Mouse (Mus musculus) MEL (cell line): ENCODE data around the gene Misp. TPM values are rescaled to one million over a fixed set of nuclear protein-coding genes. Genes with fewer than 3 reads are reported as not detected.
A peak's percentile ranks its signal among the peaks of the same experiment; 100 is the strongest.

Experiments
- DNase-seq: peaks from one replicate; pipeline ENCODE4 v3.0.0; 2011; ENCODE audit warnings: low read depth, low spot score
- H3K27ac ChIP-seq: 2 replicates; pipeline ENCODE4 v1.5.1; 2012; ENCODE audit warnings: low read depth, mild to moderate bottlenecking, control low read depth, low read length, moderate library complexity; ENCODE audit not compliant: control insufficient read depth
- H3K27me3 ChIP-seq, 2 experiments: fragments of 150-350 bp in 1 of 2; sonication (generic) in 1 of 2; 2 replicates each; pipeline ENCODE4 v1.6.1; 2012; ENCODE audit warnings: low read length in 2 of 2, mild to moderate bottlenecking in 2 of 2, improper control_type of control experiment in 1 of 2, moderate library complexity in 1 of 2; ENCODE audit not compliant: insufficient read depth in 2 of 2, control insufficient read depth in 1 of 2
- H3K36me3 ChIP-seq, 2 experiments: 2 replicates each; pipeline ENCODE4 v1.6.1; 2012 to 2014; ENCODE audit warnings: low read length in 2 of 2, improper control_type of control experiment in 1 of 2, inconsistent platforms in 1 of 2, mild to moderate bottlenecking in 1 of 2; ENCODE audit not compliant: insufficient read depth in 2 of 2, control insufficient read depth in 1 of 2
- H3K4me1 ChIP-seq, 2 experiments: fragments of 150-350 bp in 1 of 2; sonication (generic) in 1 of 2; 2 replicates each; pipeline ENCODE4 v1.6.1; 2012; ENCODE audit warnings: low read length in 2 of 2, improper control_type of control experiment in 1 of 2, mild to moderate bottlenecking in 1 of 2; ENCODE audit not compliant: insufficient read depth in 2 of 2, control insufficient read depth in 1 of 2
- H3K4me3 ChIP-seq, 2 experiments: fragments of 150-350 bp in 1 of 2; sonication (generic) in 1 of 2; 2 replicates each; pipeline ENCODE4 v1.5.1; 2012; ENCODE audit warnings: low read depth in 2 of 2, low read length in 2 of 2, mild to moderate bottlenecking in 2 of 2, moderate library complexity in 2 of 2, control low read depth in 1 of 2, improper control_type of control experiment in 1 of 2; ENCODE audit not compliant: control insufficient read depth in 1 of 2, insufficient read depth in 1 of 2
- H3K79me2 ChIP-seq: 2 replicates; pipeline ENCODE4 v1.6.1; 2012; ENCODE audit warnings: mild to moderate bottlenecking, low read length, moderate library complexity; ENCODE audit not compliant: control insufficient read depth, poor library complexity, insufficient read depth
- H3K9ac ChIP-seq: 2 replicates; pipeline ENCODE4 v1.6.1; 2012; ENCODE audit warnings: low read depth, mild to moderate bottlenecking, control low read depth, low read length, moderate library complexity; ENCODE audit not compliant: control insufficient read depth, poor library complexity, severe bottlenecking
- H3K9me3 ChIP-seq: fragments of 150-350 bp; sonication (generic); replicated peaks from 2 replicates; pipeline ENCODE4 v1.6.1; 2012; ENCODE audit warnings: mild to moderate bottlenecking, low read length, improper control_type of control experiment, moderate library complexity; ENCODE audit not compliant: insufficient read depth
- CHD2 ChIP-seq: IDR thresholded peaks from 2 replicates; pipeline ENCODE4 v1.6.1; 2011; ENCODE audit warnings: low read length, improper control_type of control experiment
- E2F4 ChIP-seq: IDR thresholded peaks from 2 replicates; pipeline ENCODE4 v1.6.1; 2011; ENCODE audit warnings: low read depth, low read length, improper control_type of control experiment, borderline replicate concordance
- ELF1 ChIP-seq: IDR thresholded peaks from 2 replicates; pipeline ENCODE4 v1.6.1; 2014; ENCODE audit warnings: low read depth, mild to moderate bottlenecking, inconsistent platforms, low read length, improper control_type of control experiment, moderate library complexity
- EP300 ChIP-seq, 2 experiments: IDR thresholded peaks; 2 replicates each; pipeline ENCODE4 v1.6.1; 2011; ENCODE audit warnings: improper control_type of control experiment in 2 of 2, low read length in 2 of 2, low read depth in 1 of 2, mild to moderate bottlenecking in 1 of 2
- ETS1 ChIP-seq: IDR thresholded peaks from 2 replicates; pipeline ENCODE4 v1.6.1; 2012; ENCODE audit warnings: low read depth, mild to moderate bottlenecking, inconsistent platforms, low read length, improper control_type of control experiment, moderate library complexity
- KAT2A ChIP-seq: conservative IDR thresholded peaks from 2 replicates; pipeline ENCODE4 v1.6.1; 2012; ENCODE audit warnings: low read depth, low read length, improper control_type of control experiment, inconsistent platforms
- MXI1 ChIP-seq: IDR thresholded peaks from 2 replicates; pipeline ENCODE4 v1.6.1; 2011; ENCODE audit warnings: mild to moderate bottlenecking, low read depth, low read length, improper control_type of control experiment
- NRF1 ChIP-seq: IDR thresholded peaks from 2 replicates; pipeline ENCODE4 v1.6.1; 2014; ENCODE audit warnings: low read depth, mild to moderate bottlenecking, inconsistent platforms, low read length, improper control_type of control experiment, moderate library complexity; ENCODE audit not compliant: poor library complexity, insufficient read depth, severe bottlenecking
- POLR2A ChIP-seq, 2 experiments: IDR thresholded peaks; 2 replicates each; pipeline ENCODE4 v1.6.1; 2011 to 2012; ENCODE audit warnings: low read length in 2 of 2, mild to moderate bottlenecking in 2 of 2, control low read depth in 1 of 2, improper control_type of control experiment in 1 of 2, low read depth in 1 of 2, moderate library complexity in 1 of 2; ENCODE audit not compliant: control insufficient read depth in 1 of 2, insufficient read depth in 1 of 2, poor library complexity in 1 of 2
- SIN3A ChIP-seq: IDR thresholded peaks from 2 replicates; pipeline ENCODE4 v1.6.1; 2012; ENCODE audit warnings: low read length, improper control_type of control experiment, inconsistent platforms
- TBP ChIP-seq: IDR thresholded peaks from 2 replicates; pipeline ENCODE4 v1.8.0; 2011; ENCODE audit warnings: low read depth, low read length, improper control_type of control experiment
- TCF12 ChIP-seq: IDR thresholded peaks from 2 replicates; pipeline ENCODE4 v1.6.1; 2014; ENCODE audit warnings: low read depth, mild to moderate bottlenecking, inconsistent platforms, low read length, improper control_type of control experiment, moderate library complexity
- UBTF ChIP-seq: IDR thresholded peaks from 2 replicates; pipeline ENCODE4 v1.6.1; 2012; ENCODE audit warnings: low read depth, mild to moderate bottlenecking, inconsistent platforms, low read length, improper control_type of control experiment, moderate library complexity, borderline replicate concordance; ENCODE audit not compliant: insufficient read depth
- USF2 ChIP-seq, 2 experiments: IDR thresholded peaks; 2 replicates each; pipeline ENCODE4 v1.6.1; 2011 to 2012; ENCODE audit warnings: improper control_type of control experiment in 2 of 2, low read length in 2 of 2, borderline replicate concordance in 1 of 2, inconsistent platforms in 1 of 2, low read depth in 1 of 2, mild to moderate bottlenecking in 1 of 2; ENCODE audit not compliant: insufficient read depth in 1 of 2
- ZC3H11A ChIP-seq: IDR thresholded peaks from 2 replicates; pipeline ENCODE4 v1.6.1; 2012; ENCODE audit warnings: low read depth, mild to moderate bottlenecking, inconsistent platforms, low read length, improper control_type of control experiment
- polyA plus RNA-seq, 2 experiments: library from polyadenylated mRNA; stranded (reverse) in 1 of 2; unstranded in 1 of 2; fragments of >175 nt in 1 of 2; fragments of >200 nt in 1 of 2; gene quantifications; 2 replicates each; pipeline versions ENCODE4 v1.2.1 to v1.2.4; 2012; ENCODE audit warnings: low replicate concordance in 2 of 2, low read depth in 1 of 2; ENCODE audit not compliant: insufficient read length in 2 of 2, insufficient read depth in 1 of 2, missing spikeins in 1 of 2
- total RNA-seq: library from RNA; depleted of rRNA; stranded (reverse); fragments of 300-350 nt; gene quantifications from 2 replicates; pipeline ENCODE4 v1.2.3, GENCODE M21; 2012

Misp gene
- total and polyA plus RNA-seq, 3 experiments, result not detected

DNA sequence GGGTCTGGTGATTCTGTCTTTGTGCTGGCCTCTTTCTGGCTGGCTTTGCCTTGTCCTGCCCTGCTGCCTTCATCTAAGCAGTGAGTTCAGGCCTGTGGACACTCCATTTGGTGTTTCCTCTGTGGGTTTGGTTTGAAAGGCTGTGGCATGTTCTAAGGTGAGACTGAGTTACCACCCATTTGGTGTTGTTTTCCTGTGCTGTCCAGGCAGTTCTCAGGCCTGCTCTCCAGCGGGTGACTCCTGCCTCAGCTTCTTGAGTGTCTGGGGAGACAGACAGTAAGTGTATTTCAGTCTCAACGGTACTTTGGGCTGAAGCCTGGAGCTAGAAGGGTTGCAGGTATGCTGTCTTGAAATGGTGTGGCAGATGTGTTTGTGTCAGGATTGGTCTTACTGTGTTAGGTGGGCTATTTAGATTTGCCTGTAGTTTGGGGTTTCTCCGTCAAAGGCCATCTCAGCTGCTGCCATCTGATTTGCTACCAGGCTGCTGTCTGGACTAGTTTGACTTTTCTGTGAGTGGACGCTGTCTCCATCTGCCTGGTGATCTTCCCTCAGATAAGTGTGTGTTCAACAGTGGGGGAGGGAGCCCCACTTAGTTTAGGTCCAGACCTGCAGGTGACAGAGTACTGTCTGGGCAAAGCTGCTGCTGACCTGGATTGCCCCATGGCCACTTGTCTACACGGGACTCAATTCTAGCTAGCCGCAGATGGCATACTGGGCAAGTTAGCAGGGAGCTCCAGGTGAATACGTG lies 36.1 kb downstream of the Misp start:
- H3K36me3 ChIP-seq, result peaks cover 15 to 27% of the 10 kb centered on the region in 2 experiments
- H3K27me3 ChIP-seq, result no peaks in the 10 kb centered on the region
- H3K9ac ChIP-seq, result peak overlapping the region; percentile 100
- TF ChIP-seq KAT2A, result no peak
- no peak for TF ChIP-seq UBTF
- TF ChIP-seq ZC3H11A, result no peak
- TF ChIP-seq TBP, result 0 out of 2 replicates have a peak, but pooled peaks have one; percentile 5
- no peak for TF ChIP-seq TCF12
- TF ChIP-seq EP300 (IDR thresholded peaks at IDR 0.05; ENCODE audit: low read depth in 1 of 2, low read length in 2 of 2), result no peak
- 0 out of 2 replicates have a peak, but pooled peaks have one; percentile 14 for TF ChIP-seq ELF1
- TF ChIP-seq CHD2, result no peak
- TF ChIP-seq NRF1, result no peak
- no peak for TF ChIP-seq E2F4
- TF ChIP-seq, all 39 proteins: peak for 2
- peak overlapping the region; percentile 77 to 99 for H3K4me3 ChIP-seq
- peak; percentile 43 for DNase-seq
- peaks cover 2 to 27% of the 10 kb centered on the region in 2 experiments; a peak in 3 of 4 replicates for H3K4me1 ChIP-seq
- H3K9me3 ChIP-seq, result no peaks in the 10 kb centered on the region
- peak overlapping the region; percentile 32 for H3K27ac ChIP-seq
- H3K79me2 ChIP-seq, result peaks cover 73% of the 10 kb centered on the region

DNA sequence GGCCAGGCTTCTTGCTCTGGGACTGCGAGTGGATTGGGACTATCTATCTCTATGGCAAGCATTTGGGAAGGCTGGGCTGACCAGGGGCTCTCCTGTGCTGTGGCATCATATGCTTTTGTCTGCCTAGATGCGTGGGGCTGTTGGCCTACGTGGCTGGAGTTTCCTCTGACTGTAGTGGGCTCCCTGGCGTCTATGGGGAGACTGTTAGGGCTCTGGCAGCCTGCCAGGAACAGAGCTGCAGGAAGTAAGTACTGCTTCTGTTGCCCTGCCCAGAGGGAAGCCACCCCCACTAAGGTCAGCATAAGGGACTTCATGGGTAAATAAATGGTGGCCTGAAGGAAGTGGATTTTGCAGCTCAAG lies 36.6 kb downstream of the Misp start:
- H3K4me3 ChIP-seq, result peak overlapping the region; percentile 77 to 99
- DNase-seq, result peak; percentile 89
- peaks cover 72% of the 10 kb centered on the region for H3K79me2 ChIP-seq
- H3K9ac ChIP-seq, result peak overlapping the region; percentile 100
- H3K27me3 ChIP-seq, result no peaks in the 10 kb centered on the region
- TF ChIP-seq POLR2A (IDR thresholded peaks at IDR 0.05; ENCODE audit: control insufficient read depth in 1 of 2, insufficient read depth in 1 of 2, low read depth in 1 of 2, low read length in 2 of 2, poor library complexity in 1 of 2) (peak; percentile 22 to 34; a peak in 1 of 4 replicates), ETS1 (no peak), SIN3A (peak; percentile 66; the same call in 1 of the 2 replicates)
- H3K9me3 ChIP-seq, result no peaks in the 10 kb centered on the region
- peaks cover 17 to 23% of the 10 kb centered on the region in 2 experiments for H3K36me3 ChIP-seq
- H3K4me1 ChIP-seq, result peaks cover 2 to 21% of the 10 kb centered on the region in 2 experiments; a peak in 3 of 4 replicates
- H3K27ac ChIP-seq, result peak overlapping the region; percentile 32

DNA sequence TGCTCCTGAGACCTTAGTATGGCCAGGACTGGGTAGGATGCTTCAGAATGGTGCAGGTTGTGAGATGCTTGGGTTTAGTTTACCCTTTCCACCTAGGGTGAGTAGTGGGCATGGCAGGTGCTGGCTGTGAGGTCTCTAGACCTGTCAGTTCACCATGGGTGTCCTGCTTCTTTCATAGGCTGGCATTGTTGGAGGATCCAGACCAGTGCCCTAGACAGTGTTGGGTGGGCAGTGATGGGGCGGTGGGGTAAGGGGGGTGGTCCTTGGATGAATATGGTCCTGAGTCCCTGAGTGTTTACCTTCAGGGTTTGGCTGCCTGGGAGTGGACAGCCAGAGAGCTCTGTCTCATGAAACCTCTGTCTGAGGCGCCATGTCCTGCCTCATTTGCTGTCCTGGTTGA lies 37.1 kb downstream of the Misp start:
- peak overlapping the region in 1 of 2 experiments; percentile 99; a peak in 2 of 4 replicates for H3K4me3 ChIP-seq
- peak overlapping the region; percentile 100 for H3K9ac ChIP-seq
- H3K79me2 ChIP-seq, result peaks cover 67% of the 10 kb centered on the region
- TF ChIP-seq USF2 (IDR thresholded peaks at IDR 0.05; ENCODE audit: borderline replicate concordance in 1 of 2, insufficient read depth in 1 of 2, low read depth in 1 of 2, low read length in 2 of 2) (no peak), MXI1 (no peak; the same call in 1 of the 2 replicates)
- H3K27me3 ChIP-seq, result no peaks in the 10 kb centered on the region
- DNase-seq, result no peak
- H3K36me3 ChIP-seq, result peaks cover 17 to 19% of the 10 kb centered on the region in 2 experiments
- no peaks in the 10 kb centered on the region for H3K9me3 ChIP-seq
- H3K4me1 ChIP-seq, result peaks cover 2 to 17% of the 10 kb centered on the region in 2 experiments; a peak in 2 of 4 replicates
- H3K27ac ChIP-seq, result peak overlapping the region; percentile 25
